Mouse (Mus musculus) heart, adult 2 months (tissue): ENCODE measurements around the gene Trpc2.

Experiments
- CTCF ChIP-seq: fragments of 200-600 bp; IDR thresholded peaks from 2 replicates; pipeline ENCODE4 v1.8.1; 2022; ENCODE audit warnings: antibody characterized with exemption, mild to moderate bottlenecking, moderate library complexity
- POLR2A ChIP-seq: fragments of 200-500 bp; IDR thresholded peaks from 2 replicates; pipeline ENCODE4 v1.6.1; 2011; ENCODE audit warnings: mild to moderate bottlenecking, low read depth, low read length, control low read depth; ENCODE audit not compliant: insufficient read depth

DNA sequence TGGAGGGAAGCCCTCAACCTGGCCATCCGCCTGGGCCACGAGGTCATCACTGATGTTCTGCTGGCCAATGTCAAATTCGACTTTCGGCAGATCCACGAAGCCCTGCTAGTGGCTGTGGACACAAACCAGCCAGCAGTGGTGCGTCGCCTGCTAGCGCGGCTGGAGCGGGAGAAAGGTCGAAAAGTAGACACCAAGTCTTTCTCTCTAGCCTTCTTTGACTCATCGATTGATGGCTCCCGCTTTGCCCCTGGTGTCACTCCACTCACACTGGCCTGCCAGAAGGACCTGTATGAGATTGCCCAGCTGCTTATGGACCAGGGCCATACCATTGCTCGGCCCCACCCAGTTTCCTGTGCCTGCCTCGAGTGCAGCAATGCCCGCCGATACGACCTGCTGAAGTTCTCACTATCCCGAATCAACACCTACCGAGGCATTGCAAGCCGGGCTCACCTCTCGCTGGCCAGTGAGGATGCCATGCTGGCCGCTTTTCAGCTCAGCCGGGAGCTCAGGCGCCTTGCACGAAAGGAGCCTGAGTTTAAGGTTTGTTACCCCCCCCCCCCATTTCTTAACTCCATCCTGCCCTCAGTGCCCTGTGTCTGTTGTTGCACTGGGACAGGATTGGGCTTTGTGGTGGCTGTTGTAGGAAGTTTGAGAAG lies 1.3 kb downstream of the Trpc2 start:
- no peak for TF ChIP-seq CTCF
- no peak for TF ChIP-seq POLR2A
